Mouse (Mus musculus): Measurements from ENCODE around the gene Wdr5. TPM values are rescaled to one million over a fixed set of nuclear protein-coding genes. Genes with fewer than 3 reads are reported as not detected.

The Wdr5 gene
- total RNA-seq, 2 experiments from 2014 or later: 21.3 to 42.8 TPM

DNA sequence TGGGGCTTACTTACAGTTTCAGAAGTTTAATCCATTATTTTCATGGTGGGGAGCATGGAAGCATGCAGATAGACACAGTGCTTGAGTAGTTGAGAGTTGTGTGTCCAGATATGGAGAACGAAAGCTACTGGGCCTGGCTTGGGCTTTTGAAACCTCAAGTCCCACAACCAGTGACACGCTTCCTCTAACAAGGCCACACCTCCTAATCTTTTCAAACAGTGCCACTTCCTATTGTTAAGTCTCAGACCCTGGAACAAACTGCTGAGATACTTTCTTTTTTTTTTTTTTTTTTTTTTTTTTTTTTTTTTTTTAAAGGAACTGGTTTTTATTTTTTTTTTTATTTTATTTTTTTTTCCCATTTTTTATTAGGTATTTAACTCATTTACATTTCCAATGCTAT is 33.0 kb downstream of the Wdr5 start:
- ATAC-seq (ENCODE audit: poor library complexity, severe bottlenecking): peak; percentile 45; the same call in 1 of the 2 replicates

DNA sequence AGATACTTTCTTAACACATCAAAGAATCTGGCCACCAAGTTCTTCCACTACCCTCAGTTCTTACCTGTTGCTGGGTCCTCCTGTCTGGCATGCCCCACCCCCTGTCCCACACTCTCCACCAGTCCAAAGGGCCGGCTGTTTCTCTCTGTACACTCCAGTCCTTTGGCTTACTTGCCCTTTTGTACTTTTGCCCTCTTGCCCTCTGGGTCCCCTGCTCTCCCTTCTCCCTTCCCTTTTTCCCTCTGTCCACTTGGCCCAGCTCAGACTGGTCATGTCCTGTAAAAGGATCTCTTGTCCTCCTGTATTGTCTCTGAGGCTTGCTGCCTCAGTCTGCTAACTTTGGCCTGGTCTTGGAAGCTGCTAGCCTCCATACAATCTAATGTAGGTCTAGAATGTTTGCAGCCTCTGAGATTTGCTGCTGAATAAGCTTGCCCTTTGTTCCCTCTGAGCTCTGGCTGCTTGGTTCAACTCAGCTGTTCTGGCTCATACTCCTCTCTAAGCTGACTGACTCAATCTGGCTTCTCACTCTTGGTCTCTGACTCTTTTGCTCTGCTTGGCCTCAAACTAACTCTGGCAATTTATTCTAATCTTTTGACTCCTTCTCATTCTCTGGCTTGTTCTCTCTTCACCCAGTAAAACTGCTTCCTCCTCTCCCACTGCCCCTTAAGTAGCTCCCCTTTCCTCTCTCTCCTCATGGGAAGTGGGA is 33.9 kb downstream of the Wdr5 start:
- no peak for ATAC-seq (ENCODE audit: poor library complexity, severe bottlenecking)

DNA sequence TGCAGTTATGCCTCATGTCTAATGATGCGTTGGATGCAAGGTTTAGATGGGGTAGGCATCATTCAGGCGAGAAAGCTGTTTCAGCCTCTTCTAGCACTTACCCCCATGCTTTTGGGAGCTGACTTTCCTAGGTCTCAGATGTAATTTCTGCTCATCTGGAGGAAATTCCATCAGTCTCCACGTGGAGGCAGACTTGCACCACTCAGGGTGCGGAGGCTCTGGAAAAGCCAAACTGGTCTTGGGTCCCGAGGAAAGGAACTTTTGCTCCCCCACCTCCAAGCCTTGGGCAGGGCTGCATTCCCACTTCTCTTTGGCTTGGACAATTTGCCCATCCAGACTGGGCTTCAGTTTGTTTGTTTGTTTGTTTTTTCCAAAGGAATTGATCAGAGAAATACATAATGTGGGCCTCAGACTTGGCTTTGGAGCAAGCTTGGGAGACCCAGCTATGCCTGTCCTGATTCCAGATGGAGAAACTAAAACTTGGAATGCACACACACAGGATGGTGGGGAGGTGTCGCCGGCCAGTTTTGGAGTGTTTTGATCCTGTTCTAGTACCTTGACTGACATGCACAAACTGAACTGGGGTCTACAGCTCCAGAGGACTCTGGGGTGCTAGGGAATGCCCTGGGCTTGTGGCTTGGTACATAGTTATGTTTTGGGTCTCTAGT is 37.8 kb downstream of the Wdr5 start:
- ATAC-seq (ENCODE audit: poor library complexity, severe bottlenecking): peak; percentile 66

DNA sequence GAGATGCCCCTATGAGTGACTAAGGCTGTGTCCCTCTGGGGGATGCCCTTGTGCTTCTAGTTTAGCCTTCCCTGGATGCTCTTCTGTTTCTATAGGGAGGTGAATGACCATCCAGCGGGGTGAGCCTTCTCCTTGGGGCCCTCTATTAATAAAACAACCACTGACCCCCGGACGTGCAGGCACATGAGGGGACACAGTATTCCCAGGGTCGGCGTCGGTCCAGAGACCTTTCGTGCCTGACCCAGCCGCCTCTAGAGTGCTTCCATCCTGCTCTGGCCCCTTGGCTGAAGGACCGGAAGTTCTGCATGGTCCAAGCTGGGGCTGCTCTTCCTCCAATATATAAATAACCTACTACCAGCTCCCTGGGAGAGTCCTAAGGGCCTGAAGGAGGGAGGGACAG is 39.4 kb downstream of the Wdr5 start:
- ATAC-seq (ENCODE audit: poor library complexity, severe bottlenecking): no peak

DNA sequence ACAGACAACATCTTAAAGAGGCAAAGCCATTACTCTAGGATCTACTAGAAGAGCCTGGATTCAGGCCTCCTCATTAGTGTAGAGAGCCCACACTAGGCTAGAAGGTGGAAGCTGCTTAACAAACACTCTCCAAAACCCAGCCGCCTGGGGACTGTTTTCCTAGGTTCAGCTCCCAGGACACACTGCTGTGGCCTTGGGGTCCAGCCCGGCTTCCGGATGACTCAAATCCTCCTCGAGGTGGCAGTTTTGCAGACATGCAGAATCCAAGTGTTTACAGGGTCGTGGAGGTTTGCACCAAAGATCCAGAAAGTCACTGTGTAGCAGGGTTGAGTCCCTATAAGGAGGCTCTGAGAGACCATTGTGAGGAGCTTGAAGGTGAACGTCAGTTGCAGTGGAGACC is 42.0 kb downstream of the Wdr5 start:
- ATAC-seq (ENCODE audit: poor library complexity, severe bottlenecking): no peak

DNA sequence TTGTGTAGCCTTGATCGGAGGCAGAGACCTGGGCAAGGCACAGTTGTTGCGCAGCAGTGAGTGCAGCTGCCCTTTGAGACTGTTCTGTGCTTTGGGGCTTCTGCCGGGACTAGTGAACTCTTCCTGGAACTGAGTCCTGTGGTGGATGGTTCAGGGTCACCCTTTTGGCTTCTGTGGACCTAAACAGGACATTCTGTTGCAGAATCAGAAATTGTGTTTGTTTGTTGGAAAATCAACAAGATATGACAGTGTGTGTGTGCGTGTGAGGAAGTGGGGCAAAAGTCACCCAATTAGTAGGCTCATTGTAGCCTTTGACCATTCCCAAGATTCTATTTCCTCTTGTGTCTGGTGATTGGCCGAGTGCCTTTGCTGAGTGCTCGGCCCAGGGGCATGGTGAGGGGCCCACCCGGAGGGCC is 45.8 kb downstream of the Wdr5 start:
- no peak for ATAC-seq (ENCODE audit: poor library complexity, severe bottlenecking)

DNA sequence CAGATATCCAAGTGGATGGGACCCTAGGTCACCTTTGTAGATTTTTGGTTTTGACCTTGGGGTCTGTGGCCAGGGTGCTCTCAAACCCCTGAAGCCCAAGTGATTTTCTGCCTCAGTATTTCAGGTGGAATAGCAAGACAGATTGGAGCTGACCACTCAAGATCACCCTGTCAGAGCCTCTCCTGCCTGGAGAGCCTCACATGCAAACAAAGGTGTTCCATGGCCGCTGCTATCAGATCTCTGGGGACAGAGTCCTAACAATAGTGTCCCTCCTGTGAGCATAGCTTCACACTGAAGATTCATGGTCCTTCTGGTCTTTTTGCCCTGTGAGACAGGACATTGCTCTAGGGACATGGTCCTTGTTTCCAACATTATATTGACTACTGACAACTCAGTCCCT is 46.2 kb downstream of the Wdr5 start:
- no peak for ATAC-seq (ENCODE audit: poor library complexity, severe bottlenecking)

DNA sequence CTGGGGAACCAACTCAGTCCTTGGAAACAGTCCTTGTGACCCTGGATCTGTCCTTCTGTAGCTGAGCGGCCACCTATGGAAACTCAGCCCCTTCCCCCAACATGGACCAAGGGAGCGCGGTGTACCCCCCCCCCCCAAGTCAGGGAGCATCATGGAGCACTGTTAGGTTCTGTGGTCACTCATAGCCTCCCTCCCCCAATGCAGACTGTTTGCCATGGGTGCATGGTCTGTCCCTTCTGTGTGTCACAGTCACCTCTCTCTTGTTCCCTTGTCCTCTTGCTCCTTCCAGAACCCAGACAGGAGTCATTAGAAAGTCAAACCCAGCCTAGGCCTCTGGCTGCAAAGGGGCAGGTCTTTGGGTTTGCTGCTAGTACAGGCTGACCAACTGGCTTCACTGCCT is 46.9 kb downstream of the Wdr5 start:
- ATAC-seq (ENCODE audit: poor library complexity, severe bottlenecking): no peak

DNA sequence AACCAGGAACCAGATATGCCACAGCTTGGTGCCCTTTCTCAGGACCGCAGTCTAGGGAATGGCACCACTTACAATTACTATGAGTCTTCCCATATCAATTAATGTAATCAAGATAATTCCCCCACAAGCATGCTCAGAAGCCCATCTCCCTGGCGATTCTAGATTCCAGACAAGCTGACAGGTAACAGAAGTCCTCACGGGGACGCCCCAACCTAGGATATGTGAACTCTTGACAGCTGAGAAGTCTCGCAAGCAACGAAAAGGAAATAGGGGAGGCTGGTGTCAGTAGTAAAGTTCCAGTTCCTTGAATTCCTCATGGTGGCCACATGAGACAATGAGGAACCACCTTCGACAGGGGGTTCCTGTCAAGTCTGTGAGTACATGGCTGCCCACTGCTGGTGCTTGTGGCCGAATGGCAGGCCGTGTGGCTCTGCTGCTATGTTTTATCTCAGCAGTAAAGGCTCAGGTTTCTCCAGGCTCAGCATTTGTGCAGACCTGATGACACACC is 48.7 kb downstream of the Wdr5 start:
- ATAC-seq (ENCODE audit: poor library complexity, severe bottlenecking): peak; percentile 83

DNA sequence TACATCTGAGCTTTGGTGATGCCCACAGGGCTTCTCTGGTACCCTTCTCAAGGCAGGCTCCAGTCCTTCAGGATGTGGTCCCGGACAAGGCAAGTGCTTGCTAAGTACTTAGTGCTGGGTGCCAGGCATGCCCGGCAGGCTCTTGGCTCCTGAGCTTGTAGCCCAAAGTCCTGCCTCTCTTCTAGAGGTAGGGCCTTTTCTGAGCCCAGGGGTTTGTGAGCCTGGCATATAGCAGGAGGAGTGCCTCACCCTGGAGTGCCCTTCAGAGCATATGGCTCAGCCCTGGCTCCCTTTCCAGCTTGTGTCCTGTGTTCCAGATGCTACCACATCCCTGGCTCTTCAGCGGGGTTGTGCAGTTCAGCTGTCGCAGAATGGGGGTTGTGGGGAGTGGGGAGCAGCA is 49.7 kb downstream of the Wdr5 start:
- no peak for ATAC-seq (ENCODE audit: poor library complexity, severe bottlenecking)

DNA sequence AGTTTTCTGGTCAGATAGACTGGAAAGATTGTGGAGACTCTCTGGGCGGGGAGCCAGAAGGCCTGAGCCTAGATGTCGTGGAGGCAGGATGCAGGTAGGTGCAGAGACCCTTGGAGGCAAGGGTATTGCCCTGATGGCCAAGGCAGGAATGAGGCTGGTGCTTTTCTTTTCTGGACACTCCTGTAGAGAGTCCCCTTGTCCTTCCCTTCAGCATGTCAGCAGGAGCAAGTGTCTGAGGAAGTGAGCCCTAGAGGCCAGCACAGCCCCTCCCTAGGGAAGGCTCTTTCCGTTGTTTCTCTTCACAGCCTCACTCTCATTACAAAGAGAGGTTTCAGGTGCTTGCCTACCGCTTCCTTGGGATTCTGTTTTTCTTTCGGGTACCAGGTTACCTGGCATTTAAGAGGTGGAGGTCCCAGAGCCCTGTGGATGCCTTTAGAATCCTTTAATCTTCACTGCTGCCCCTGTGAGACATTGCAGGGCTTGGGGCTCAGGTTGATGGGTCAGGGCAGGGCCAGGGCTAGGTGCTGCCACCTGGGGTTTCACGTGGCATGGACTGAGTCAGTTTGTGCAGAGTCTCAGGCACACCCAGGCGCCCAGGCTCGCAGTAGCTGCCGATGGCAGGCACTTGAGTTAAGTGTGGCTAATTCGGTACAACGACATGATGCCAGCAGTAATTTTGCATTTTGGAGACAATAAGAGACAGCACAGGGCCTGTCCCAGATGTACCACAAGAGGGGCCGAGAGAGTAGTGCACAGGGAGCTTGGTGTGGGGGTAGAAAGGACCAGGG is 50.6 kb downstream of the Wdr5 start:
- no peak for ATAC-seq (ENCODE audit: poor library complexity, severe bottlenecking)

DNA sequence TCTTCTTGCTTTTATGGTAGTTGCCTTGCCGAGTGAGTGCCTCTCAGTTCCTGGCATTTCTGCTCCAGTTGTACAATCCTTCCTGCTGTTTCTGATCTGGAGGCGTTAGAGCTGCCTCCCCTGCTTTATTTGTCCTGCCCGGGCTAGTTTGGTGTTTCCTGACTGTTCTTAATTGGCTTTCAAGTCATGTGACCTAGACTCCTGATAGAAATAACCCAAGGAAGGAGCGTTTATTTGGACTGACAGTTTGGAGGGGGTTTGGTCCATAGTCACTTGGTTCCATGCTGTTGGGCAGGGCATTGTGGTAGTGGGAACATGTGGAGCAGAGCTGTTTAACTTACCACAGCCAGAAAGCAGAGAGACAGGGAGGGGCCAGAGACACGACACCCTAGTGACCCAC is 55.9 kb downstream of the Wdr5 start:
- ATAC-seq (ENCODE audit: poor library complexity, severe bottlenecking): no peak

DNA sequence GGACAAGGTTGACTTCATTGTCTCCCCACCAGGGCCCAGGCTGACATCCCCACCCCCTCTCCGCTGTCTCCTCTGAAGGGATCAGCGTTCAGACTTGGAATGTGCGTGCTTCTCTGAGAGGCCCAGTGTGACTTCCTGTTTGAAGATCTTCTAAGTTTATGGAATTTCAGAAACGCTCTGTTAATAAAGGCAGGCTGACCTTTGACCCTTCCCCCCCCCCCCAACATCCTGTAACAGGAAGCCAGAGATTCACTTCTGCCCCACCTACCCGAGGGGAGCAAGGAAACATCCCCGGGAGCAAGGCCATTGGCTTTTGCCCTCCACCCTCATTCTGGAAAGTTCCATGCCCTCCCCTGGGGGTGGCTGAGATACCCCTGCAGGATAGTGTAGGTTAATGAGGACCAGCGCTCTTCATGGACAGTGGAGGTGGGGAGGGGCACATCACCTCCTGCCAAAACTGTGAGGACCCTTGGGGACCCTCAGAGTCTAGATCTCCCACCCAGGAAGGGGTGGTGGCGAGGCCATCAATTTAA is 57.4 kb downstream of the Wdr5 start:
- no peak for ATAC-seq (ENCODE audit: poor library complexity, severe bottlenecking)

DNA sequence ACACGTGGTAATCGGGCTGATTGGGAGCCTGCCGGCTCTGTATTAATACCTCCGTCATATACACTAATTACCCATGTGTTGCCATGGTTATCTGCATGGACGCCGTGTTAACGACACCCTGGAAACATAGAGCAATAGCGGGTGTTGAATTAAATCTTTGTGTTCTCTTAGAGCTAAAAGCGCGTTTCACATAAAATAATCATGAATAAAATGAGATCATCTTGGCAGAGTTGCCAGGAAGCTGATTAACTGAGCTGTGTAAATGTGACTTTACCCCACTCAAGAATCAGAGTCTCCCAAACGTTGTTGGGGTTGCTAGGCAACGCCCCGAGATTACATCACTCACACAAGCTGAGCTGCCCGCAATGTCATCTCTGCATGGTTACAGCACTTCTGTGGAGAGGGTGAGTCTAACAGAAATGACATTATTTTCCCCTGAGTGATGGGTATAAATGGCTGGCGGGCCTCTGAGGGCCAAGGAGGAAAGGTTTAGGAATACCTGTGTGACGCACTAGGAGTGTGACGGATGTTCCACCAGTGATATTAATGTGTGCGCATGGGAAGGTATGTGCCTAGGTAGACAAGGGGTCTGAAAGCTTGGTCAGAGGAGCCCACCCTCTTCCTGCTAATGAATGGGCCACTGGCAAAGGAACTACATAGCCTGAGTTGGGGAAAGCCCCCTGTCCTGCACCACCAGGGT is 58.1 kb downstream of the Wdr5 start:
- no peak for ATAC-seq (ENCODE audit: poor library complexity, severe bottlenecking)

DNA sequence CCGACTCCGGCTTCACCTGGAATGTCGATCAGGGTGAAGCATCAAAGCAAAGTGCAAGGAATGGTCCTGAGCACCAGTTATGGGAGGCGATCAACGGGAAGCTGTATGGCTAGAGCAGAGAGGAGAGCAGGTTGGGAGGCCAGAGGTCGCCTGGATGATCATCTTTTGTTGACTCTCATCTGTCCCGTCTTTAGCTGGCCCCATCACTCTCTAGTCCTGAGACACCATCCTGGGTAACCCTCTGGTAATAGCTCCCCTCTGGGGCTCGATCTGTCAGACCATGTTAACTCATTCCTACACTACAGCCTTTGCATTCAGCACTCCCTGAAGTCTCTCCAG is 58.6 kb downstream of the Wdr5 start:
- no peak for ATAC-seq (ENCODE audit: poor library complexity, severe bottlenecking)

DNA sequence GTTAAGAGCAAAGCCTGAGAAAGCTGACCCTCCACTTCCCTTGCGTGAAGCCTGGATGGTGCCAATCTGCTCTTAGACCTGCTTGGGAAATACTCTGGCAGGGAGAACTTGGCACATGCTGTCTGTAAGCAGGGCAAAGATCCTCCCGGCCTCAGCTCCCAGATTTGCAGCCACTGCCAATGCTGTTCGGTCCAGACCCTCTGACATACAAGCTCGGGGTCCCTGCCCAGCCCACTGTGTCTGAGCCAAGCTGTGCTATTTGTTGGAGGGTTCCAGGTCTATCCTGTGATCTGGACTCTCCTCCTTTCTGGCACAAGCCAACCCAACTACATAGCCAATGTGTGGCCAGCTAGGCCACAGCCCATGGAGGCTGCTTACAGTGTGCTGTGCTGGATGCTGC is 61.5 kb downstream of the Wdr5 start:
- no peak for ATAC-seq (ENCODE audit: poor library complexity, severe bottlenecking)

DNA sequence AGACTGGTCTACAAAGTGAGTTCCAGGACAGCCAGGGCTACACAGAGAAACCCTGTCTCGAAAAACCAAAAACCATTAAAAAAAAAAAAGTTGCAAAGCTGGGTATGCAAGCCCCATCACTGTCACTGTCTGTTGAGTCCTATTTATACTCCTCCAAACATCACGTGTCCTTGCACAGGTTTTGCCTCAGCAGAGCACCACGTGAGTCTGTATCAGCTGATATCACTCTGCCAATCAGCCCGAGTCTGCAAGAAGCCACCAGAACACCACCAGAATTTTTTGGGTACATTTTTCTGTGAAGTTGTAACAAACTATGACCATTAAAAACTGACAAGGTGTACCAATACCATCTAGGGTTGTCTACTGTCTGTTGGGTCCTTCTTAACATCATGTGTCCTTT is 63.6 kb downstream of the Wdr5 start:
- ATAC-seq (ENCODE audit: poor library complexity, severe bottlenecking): no peak

DNA sequence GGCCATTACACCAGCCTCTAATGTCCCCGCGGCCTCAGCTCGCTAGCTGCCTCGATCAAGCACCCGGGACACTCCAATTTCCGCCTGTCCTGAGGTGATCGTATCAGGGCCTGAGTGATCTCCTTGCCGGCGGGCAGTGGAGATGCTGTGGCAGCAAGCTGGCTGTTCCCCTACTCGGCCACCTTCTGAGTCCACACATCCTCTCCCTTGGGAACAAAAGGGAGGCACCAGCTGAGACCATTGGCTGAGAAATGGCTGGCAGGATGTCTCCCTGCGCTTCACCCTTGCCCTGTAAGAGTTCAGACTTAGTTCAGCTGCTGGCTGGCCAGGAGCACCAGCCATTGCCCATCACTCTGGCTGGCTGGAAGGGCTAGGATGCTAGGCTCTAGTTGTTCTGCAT is 67.2 kb downstream of the Wdr5 start:
- ATAC-seq (ENCODE audit: poor library complexity, severe bottlenecking): no peak

DNA sequence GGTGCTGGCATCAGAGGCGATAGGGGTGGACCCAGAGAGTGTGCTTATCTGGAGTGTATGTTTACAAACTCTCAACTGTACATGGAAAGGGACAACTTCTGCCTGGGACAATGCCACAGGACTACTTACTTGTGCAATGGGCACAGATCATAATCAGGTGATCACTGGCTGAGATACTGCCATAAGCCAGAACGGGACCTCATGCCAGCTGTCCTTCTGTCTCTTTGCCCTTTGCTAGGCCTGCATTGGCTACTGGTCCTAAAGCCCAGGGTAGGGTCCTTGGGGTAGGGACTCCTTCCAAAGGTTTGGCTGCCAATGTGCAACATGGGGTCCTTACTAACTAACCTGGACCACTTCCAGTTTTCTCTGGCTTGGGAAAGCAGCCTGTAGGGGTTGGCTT is 68.1 kb downstream of the Wdr5 start:
- no peak for ATAC-seq (ENCODE audit: poor library complexity, severe bottlenecking)

DNA sequence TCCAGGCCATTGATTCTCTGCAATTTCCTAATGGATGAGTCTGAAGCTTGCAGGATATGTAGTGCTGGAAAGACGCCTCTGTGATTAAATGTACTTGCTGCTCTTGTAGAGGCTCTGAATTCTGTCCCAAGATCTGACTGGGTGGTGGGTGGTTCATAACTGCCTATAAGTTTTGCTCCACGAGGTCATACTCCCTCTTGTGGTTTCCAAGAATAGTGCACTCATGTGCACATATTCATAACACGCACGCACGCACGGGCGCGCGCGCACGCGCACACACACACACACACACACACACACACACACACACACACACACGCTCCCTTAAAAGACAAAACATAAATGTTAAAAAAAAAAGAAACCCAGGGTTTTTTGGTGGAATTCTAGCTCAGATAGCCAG is 69.6 kb downstream of the Wdr5 start:
- no peak for ATAC-seq (ENCODE audit: poor library complexity, severe bottlenecking)

Data from megakaryocyte, adult 5-6 weeks (primary cell).